Mouse (Mus musculus) cerebral cortex, adult 2 months (tissue): Measurements from ENCODE around the gene Slc2a10.

Experiments used
- WGBS: fragments of 180-500 bp; shearing (Covaris S2); methylation state at CpG from one replicate; pipeline ENCODE4 v1.1.7; 2018; 5-methylcytosine and 5-hydroxymethylcytosine counted together

The Slc2a10 gene

GRCm38 (mm10) chr2:165561861-165562260 is 58.3 kb downstream of the Slc2a10 start:
- 77% methylated on average over 6 of the region's 6 CpGs for WGBS

GRCm38 (mm10) chr2:165563298-165564058 is 59.9 kb downstream of the Slc2a10 start:
- whole genome bisulfite sequencing: 1% methylated on average over 52 of the region's 52 CpGs

- 78% methylated on average over 8 of the region's 8 CpGs for WGBS
Measured at GRCm38 (mm10) chr2:165564101-165564500, 60.5 kb downstream of the Slc2a10 start.

- 58% methylated on average over 6 of the region's 6 CpGs for WGBS
Measured at GRCm38 (mm10) chr2:165564620-165565019, 61.0 kb downstream of the Slc2a10 start.

GRCm38 (mm10) chr2:165566898-165567297 is 63.3 kb downstream of the Slc2a10 start:
- WGBS: 78% methylated on average over 6 of the region's 6 CpGs

GRCm38 (mm10) chr2:165567820-165568219 is 64.2 kb downstream of the Slc2a10 start:
- 48% methylated on average over 9 of the region's 9 CpGs for WGBS

- 66% methylated on average over 6 of the region's 6 CpGs for WGBS
Measured at GRCm38 (mm10) chr2:165568911-165569310, 65.3 kb downstream of the Slc2a10 start.
